Mouse (Mus musculus): ENCODE data around the gene Mrpl51. TPM values are rescaled to one million over a fixed set of nuclear protein-coding genes. Genes with fewer than 3 reads are reported as not detected.

Gene Mrpl51
- polyA plus RNA-seq, 1 experiment: 21.2 TPM

- no peak overlapping the region for H3K27ac ChIP-seq (ENCODE audit: insufficient read depth, low read length)
- WGBS: 35% methylated on average over 1 of the region's 1 CpGs
- peaks cover 15% of the 10 kb centered on the region; the same call in 1 of the 2 replicates for H3K4me1 ChIP-seq (ENCODE audit: control insufficient read depth, insufficient read depth, insufficient read length)
- H3K36me3 ChIP-seq (ENCODE audit: control insufficient read depth, insufficient read depth, low read length): no peaks in the 10 kb centered on the region
- H3K4me3 ChIP-seq (ENCODE audit: extremely low read depth, insufficient read depth, insufficient read length): no peak overlapping the region
- H3K27me3 ChIP-seq (ENCODE audit: control insufficient read depth, insufficient read depth, low read length): no peaks in the 10 kb centered on the region
- no peak for DNase-seq (ENCODE audit: low read depth in 1 of 2, low spot score in 2 of 2)
- no peak for TF ChIP-seq CTCF (IDR thresholded peaks at IDR 0.05; ENCODE audit: extremely low read depth, insufficient read depth, insufficient read length, insufficient replicate concordance)
- TF ChIP-seq POLR2A (IDR thresholded peaks at IDR 0.05; ENCODE audit: low read depth, low read length): no peak
Measured at GRCm38 (mm10) chr6:125244551-125244950, 53.0 kb downstream of the Mrpl51 start.

Other genes with a start within 250 kb of the Mrpl51 start
- gene Cops7a, start 226.3 kb upstream of the Mrpl51 start, polyA plus RNA-seq (2012; rRNA removed): 106 and 116 TPM in 2 replicates
- gene Pianp, start 195.1 kb upstream of the Mrpl51 start, polyA plus RNA-seq (2012; rRNA removed): 3.4 and 5.4 TPM in 2 replicates
- 52.2 and 54.3 TPM in 2 replicates for gene Zfp384, start 182.7 kb upstream of the Mrpl51 start, polyA plus RNA-seq (2012; rRNA removed)
- gene Ing4, start 152.0 kb upstream of the Mrpl51 start, polyA plus RNA-seq (2012; rRNA removed): 31.8 and 36.2 TPM in 2 replicates
- gene Acrbp, start 142.1 kb upstream of the Mrpl51 start, polyA plus RNA-seq (2012; rRNA removed): 34.4 and 35.8 TPM in 2 replicates
- 62.1 and 64.3 TPM in 2 replicates for gene Lpar5, start 123.9 kb upstream of the Mrpl51 start, polyA plus RNA-seq (2012; rRNA removed)
- 87.4 and 196 TPM in 2 replicates for gene Chd4, start 95.8 kb upstream of the Mrpl51 start, polyA plus RNA-seq (2012; rRNA removed)
- 14.0 and 16.2 TPM in 2 replicates for gene Nop2, start 59.9 kb upstream of the Mrpl51 start, polyA plus RNA-seq (2012; rRNA removed)
- gene Iffo1, start 46.6 kb upstream of the Mrpl51 start, polyA plus RNA-seq (2012; rRNA removed): 58.0 and 66.8 TPM in 2 replicates
- 1,160 and 1,333 TPM in 2 replicates for gene Gapdh, start 25.3 kb upstream of the Mrpl51 start, polyA plus RNA-seq (2012; rRNA removed)
- 84.6 and 110 TPM in 2 replicates for gene Ncapd2, start 100 bp upstream of the Mrpl51 start, polyA plus RNA-seq (2012; rRNA removed)
- 41.7 and 46.8 TPM in 2 replicates for gene Vamp1, start 23.8 kb downstream of the Mrpl51 start, polyA plus RNA-seq (2012; rRNA removed)
- gene Tapbpl, start 40.1 kb downstream of the Mrpl51 start, polyA plus RNA-seq (2012; rRNA removed): 24.4 and 38.0 TPM in 2 replicates
- 87.3 and 98.7 TPM in 2 replicates for gene Cd27, start 45.2 kb downstream of the Mrpl51 start, polyA plus RNA-seq (2012; rRNA removed)
- not detected in 2 replicates for gene Tuba3a, start 94.2 kb downstream of the Mrpl51 start, polyA plus RNA-seq (2012; rRNA removed)
- gene Ltbr, start 122.1 kb downstream of the Mrpl51 start, polyA plus RNA-seq (2012; rRNA removed): 22.8 and 24.5 TPM in 2 replicates
- gene Scnn1a, start 128.9 kb downstream of the Mrpl51 start, polyA plus RNA-seq (2012; rRNA removed): 1.5 and 2.1 TPM in 2 replicates
- 51.3 and 63.7 TPM in 2 replicates for gene Tnfrsf1a, start 157.6 kb downstream of the Mrpl51 start, polyA plus RNA-seq (2012; rRNA removed)
- gene Plekhg6, start 189.0 kb downstream of the Mrpl51 start, polyA plus RNA-seq (2012; rRNA removed): not detected in 2 replicates

Measured in spleen, adult 2 months (tissue).